Mouse (Mus musculus): ENCODE results near the gene Rpl13a. TPM values are rescaled to one million over a fixed set of nuclear protein-coding genes. Genes with fewer than 3 reads are reported as not detected.

The Rpl13a gene
- polyA plus RNA-seq, 1 experiment from 2014 or later, result 1,305 TPM

DNA sequence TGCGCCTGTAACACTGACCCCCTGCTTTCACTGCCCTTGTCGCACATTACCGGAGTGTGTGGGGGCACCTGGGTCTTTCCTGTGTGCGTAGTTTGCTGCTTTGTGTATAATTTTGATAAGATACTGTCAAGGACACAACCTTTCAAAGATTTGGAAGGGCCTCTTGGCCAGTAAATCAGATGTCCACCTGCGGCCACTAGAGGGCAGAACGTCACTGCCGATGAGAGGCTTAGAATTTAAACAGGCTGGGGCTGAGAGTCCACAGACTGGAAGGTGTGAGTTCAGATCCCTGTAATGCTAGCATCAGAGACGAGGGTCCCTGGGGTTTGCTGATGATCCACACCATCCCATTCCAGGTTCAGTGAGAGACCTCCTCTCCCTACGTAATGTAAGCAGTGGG lies 50.0 kb downstream of the Rpl13a start:
- H3K4me2 ChIP-seq (replicated peaks), result no peak overlapping the region
- H3K4me3 ChIP-seq, result no peak overlapping the region
- 43% methylated on average over 9 of the region's 9 CpGs for WGBS
- no peak overlapping the region for H3K27ac ChIP-seq
- peaks cover 61% of the 10 kb centered on the region for H3K36me3 ChIP-seq
- H3K9me3 ChIP-seq, result 0 out of 2 replicates have a peak, but pooled peaks cover 3% of the 10 kb centered on the region
- no peak for ATAC-seq (ENCODE audit: low FRiP score, low read depth)
- no peak overlapping the region for H3K9ac ChIP-seq
- H3K4me1 ChIP-seq, result peaks cover 9% of the 10 kb centered on the region; the same call in 1 of the 2 replicates
- H3K27me3 ChIP-seq, result no peaks in the 10 kb centered on the region

DNA sequence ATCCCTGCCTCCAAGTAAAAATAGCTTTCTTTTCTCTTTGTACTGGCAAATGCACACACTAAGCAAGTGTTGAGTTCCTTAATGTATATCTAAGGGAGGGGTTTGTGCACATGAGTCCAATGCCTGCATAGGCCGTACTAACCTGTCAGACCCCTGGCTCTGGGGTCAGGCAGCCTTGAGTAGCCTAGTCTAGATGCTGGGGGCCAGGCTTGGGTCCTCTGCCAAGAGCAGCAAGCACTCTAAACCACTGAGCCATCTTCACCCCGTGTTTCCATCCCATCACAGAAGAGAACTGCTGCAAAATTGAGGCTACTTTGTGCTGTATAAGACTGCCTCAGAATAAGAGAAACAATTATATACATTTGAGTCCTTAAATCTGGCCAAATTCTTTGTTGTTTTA lies 50.7 kb downstream of the Rpl13a start:
- no peak for ATAC-seq (ENCODE audit: low FRiP score, low read depth)
- Histone ChIP-seq H3K4me2 (replicated peaks) (no peak overlapping the region), H3K36me3 (peaks cover 58% of the 10 kb centered on the region), H3K27ac (no peak overlapping the region), H3K4me3 (no peak overlapping the region), H3K9ac (no peak overlapping the region), H3K27me3 (no peaks in the 10 kb centered on the region), H3K9me3 (0 out of 2 replicates have a peak, but pooled peaks cover 3% of the 10 kb centered on the region), H3K4me1 (peaks cover 5% of the 10 kb centered on the region; the same call in 1 of the 2 replicates)
- 92% methylated on average over 2 of the region's 2 CpGs for WGBS

DNA sequence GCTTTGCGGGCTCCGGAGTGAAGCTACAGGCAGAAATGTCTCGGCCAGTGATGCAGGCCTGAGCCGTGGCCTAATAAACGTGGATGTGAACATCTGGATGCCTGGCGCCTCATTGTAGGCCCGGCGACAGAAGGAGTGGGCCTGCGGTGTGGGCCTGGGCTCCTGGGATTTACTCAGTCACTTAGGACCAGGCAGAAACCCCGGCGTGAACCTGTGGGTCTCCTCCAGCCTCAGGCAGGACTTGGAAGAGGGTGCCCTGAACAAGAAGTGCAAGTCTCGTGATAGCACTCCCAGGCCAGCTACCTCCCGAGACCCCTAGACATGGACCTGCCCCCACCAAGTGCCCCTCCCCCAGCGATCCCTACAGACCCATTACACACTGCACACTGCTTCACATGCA lies 51.2 kb downstream of the Rpl13a start:
- Histone ChIP-seq H3K9me3 (0 out of 2 replicates have a peak, but pooled peaks cover 3% of the 10 kb centered on the region), H3K27me3 (no peaks in the 10 kb centered on the region), H3K9ac (no peak overlapping the region), H3K36me3 (peaks cover 53% of the 10 kb centered on the region), H3K27ac (no peak overlapping the region), H3K4me1 (no peaks in the 10 kb centered on the region; the same call in 1 of the 2 replicates), H3K4me3 (no peak overlapping the region), H3K4me2 (replicated peaks) (no peak overlapping the region)
- no peak for ATAC-seq (ENCODE audit: low FRiP score, low read depth)
- WGBS, result 78% methylated on average over 14 of the region's 14 CpGs

GRCm38 (mm10) chr7:45076501-45076900 lies 52.1 kb downstream of the Rpl13a start:
- H3K36me3 ChIP-seq, result peaks cover 51% of the 10 kb centered on the region
- 85% methylated on average over 30 of the region's 30 CpGs for WGBS
- H3K27ac ChIP-seq, result no peak overlapping the region
- H3K4me3 ChIP-seq, result no peak overlapping the region
- H3K4me2 ChIP-seq (replicated peaks), result no peak overlapping the region
- H3K9me3 ChIP-seq, result 0 out of 2 replicates have a peak, but pooled peaks cover 3% of the 10 kb centered on the region
- no peak for ATAC-seq (ENCODE audit: low FRiP score, low read depth)
- H3K27me3 ChIP-seq, result no peaks in the 10 kb centered on the region
- H3K9ac ChIP-seq, result no peak overlapping the region
- no peaks in the 10 kb centered on the region; the same call in 1 of the 2 replicates for H3K4me1 ChIP-seq

MicroRNAs encoded within 50 kb of the gene (microRNA counts, 519-probe panel; counts per million panel counts)
- 1,812 counts per million, percentile 21 among the panel's probes with 10 or more counts for microRNA mmu-miR-150

Small RNA genes lying within 50 kb of the gene (microRNA-seq; reads per million reads assigned to microRNA genes)
- gene Mir150, result 5.9 reads per million, percentile 20 among the genes with 10 or more reads in this experiment
- 14.6 reads per million, percentile 31 among the genes with 10 or more reads in this experiment for gene Mir5121
- gene Mir7055, result not detected

Other genes with a start within 250 kb of the Rpl13a start
- 118 and 119 TPM in 2 replicates for gene Med25, start 236.0 kb downstream of the Rpl13a start, polyA plus RNA-seq (2015; fragmentation: Nextera tagmentation; extraction: Ambion mirVana)
- gene Fuz, start 232.7 kb downstream of the Rpl13a start, polyA plus RNA-seq (2015; fragmentation: Nextera tagmentation; extraction: Ambion mirVana), result 23.0 and 25.8 TPM in 2 replicates
- gene Ap2a1, start 199.3 kb downstream of the Rpl13a start, polyA plus RNA-seq (2015; fragmentation: Nextera tagmentation; extraction: Ambion mirVana), result 76.1 and 81.6 TPM in 2 replicates
- 0.23 and 0.25 TPM in 2 replicates for gene Tsks, start 185.6 kb downstream of the Rpl13a start, polyA plus RNA-seq (2015; fragmentation: Nextera tagmentation; extraction: Ambion mirVana)
- gene Cpt1c, start 153.9 kb downstream of the Rpl13a start, polyA plus RNA-seq (2015; fragmentation: Nextera tagmentation; extraction: Ambion mirVana), result 33.9 and 35.0 TPM in 2 replicates
- 670 and 703 TPM in 2 replicates for gene Prmt1, start 142.2 kb downstream of the Rpl13a start, polyA plus RNA-seq (2015; fragmentation: Nextera tagmentation; extraction: Ambion mirVana)
- gene Irf3, start 131.1 kb downstream of the Rpl13a start, polyA plus RNA-seq (2015; fragmentation: Nextera tagmentation; extraction: Ambion mirVana), result 94.6 and 96.8 TPM in 2 replicates
- gene Bcl2l12, start 130.0 kb downstream of the Rpl13a start, polyA plus RNA-seq (2015; fragmentation: Nextera tagmentation; extraction: Ambion mirVana), result 77.3 and 78.4 TPM in 2 replicates
- 38.6 and 40.7 TPM in 2 replicates for gene Scaf1, start 112.4 kb downstream of the Rpl13a start, polyA plus RNA-seq (2015; fragmentation: Nextera tagmentation; extraction: Ambion mirVana)
- gene Rras, start 110.8 kb downstream of the Rpl13a start, polyA plus RNA-seq (2015; fragmentation: Nextera tagmentation; extraction: Ambion mirVana), result 27.5 and 29.1 TPM in 2 replicates
- gene Prr12, start 75.9 kb downstream of the Rpl13a start, polyA plus RNA-seq (2015; fragmentation: Nextera tagmentation; extraction: Ambion mirVana), result 14.5 and 15.3 TPM in 2 replicates
- gene Nosip, start 66.3 kb downstream of the Rpl13a start, polyA plus RNA-seq (2015; fragmentation: Nextera tagmentation; extraction: Ambion mirVana), result 71.2 and 71.4 TPM in 2 replicates
- gene Prrg2, start 66.1 kb downstream of the Rpl13a start, polyA plus RNA-seq (2015; fragmentation: Nextera tagmentation; extraction: Ambion mirVana), result 22.3 and 24.5 TPM in 2 replicates
- 462 and 483 TPM in 2 replicates for gene Rcn3, start 36.5 kb downstream of the Rpl13a start, polyA plus RNA-seq (2015; fragmentation: Nextera tagmentation; extraction: Ambion mirVana)
- gene Fcgrt, start 24.9 kb downstream of the Rpl13a start, polyA plus RNA-seq (2015; fragmentation: Nextera tagmentation; extraction: Ambion mirVana), result 44.0 and 45.4 TPM in 2 replicates
- 1,512 and 1,535 TPM in 2 replicates for gene Rps11, start 4.3 kb downstream of the Rpl13a start, polyA plus RNA-seq (2015; fragmentation: Nextera tagmentation; extraction: Ambion mirVana)
- gene Gm45713, start 7.5 kb upstream of the Rpl13a start, polyA plus RNA-seq (2015; fragmentation: Nextera tagmentation; extraction: Ambion mirVana), result 0.60 and 0.75 TPM in 2 replicates
- gene Flt3l, start 7.7 kb upstream of the Rpl13a start, polyA plus RNA-seq (2015; fragmentation: Nextera tagmentation; extraction: Ambion mirVana), result 1.0 and 1.2 TPM in 2 replicates
- 86.9 and 87.1 TPM in 2 replicates for gene Pih1d1, start 25.5 kb upstream of the Rpl13a start, polyA plus RNA-seq (2015; fragmentation: Nextera tagmentation; extraction: Ambion mirVana)
- 45.1 and 46.4 TPM in 2 replicates for gene Aldh16a1, start 25.8 kb upstream of the Rpl13a start, polyA plus RNA-seq (2015; fragmentation: Nextera tagmentation; extraction: Ambion mirVana)
- 0.19 and 0.23 TPM in 2 replicates for gene Slc17a7, start 35.2 kb upstream of the Rpl13a start, polyA plus RNA-seq (2015; fragmentation: Nextera tagmentation; extraction: Ambion mirVana)
- not detected in 2 replicates for gene Gfy, start 50.8 kb upstream of the Rpl13a start, polyA plus RNA-seq (2015; fragmentation: Nextera tagmentation; extraction: Ambion mirVana)
- not detected in 2 replicates for gene Pth2, start 52.2 kb upstream of the Rpl13a start, polyA plus RNA-seq (2015; fragmentation: Nextera tagmentation; extraction: Ambion mirVana)
- 0.93 and 1.4 TPM in 2 replicates for gene Ccdc155, start 76.1 kb upstream of the Rpl13a start, polyA plus RNA-seq (2015; fragmentation: Nextera tagmentation; extraction: Ambion mirVana)
- 1.3 and 1.4 TPM in 2 replicates for gene Dkkl1, start 83.4 kb upstream of the Rpl13a start, polyA plus RNA-seq (2015; fragmentation: Nextera tagmentation; extraction: Ambion mirVana)
- gene Tead2, start 87.0 kb upstream of the Rpl13a start, polyA plus RNA-seq (2015; fragmentation: Nextera tagmentation; extraction: Ambion mirVana), result 259 and 263 TPM in 2 replicates
- 1.3 and 2.1 TPM in 2 replicates for gene Cd37, start 110.4 kb upstream of the Rpl13a start, polyA plus RNA-seq (2015; fragmentation: Nextera tagmentation; extraction: Ambion mirVana)
- 0.28 and 0.43 TPM in 2 replicates for gene Slc6a16, start 112.3 kb upstream of the Rpl13a start, polyA plus RNA-seq (2015; fragmentation: Nextera tagmentation; extraction: Ambion mirVana)
- not detected in 2 replicates for gene Slc6a21, start 148.8 kb upstream of the Rpl13a start, polyA plus RNA-seq (2015; fragmentation: Nextera tagmentation; extraction: Ambion mirVana)
- gene Trpm4, start 205.0 kb upstream of the Rpl13a start, polyA plus RNA-seq (2015; fragmentation: Nextera tagmentation; extraction: Ambion mirVana), result 15.8 and 19.6 TPM in 2 replicates
- gene Hrc, start 206.5 kb upstream of the Rpl13a start, polyA plus RNA-seq (2015; fragmentation: Nextera tagmentation; extraction: Ambion mirVana), result 3.9 and 4.3 TPM in 2 replicates
- 5.2 and 6.9 TPM in 2 replicates for gene Ppfia3, start 238.3 kb upstream of the Rpl13a start, polyA plus RNA-seq (2015; fragmentation: Nextera tagmentation; extraction: Ambion mirVana)
- gene Lin7b, start 241.8 kb upstream of the Rpl13a start, polyA plus RNA-seq (2015; fragmentation: Nextera tagmentation; extraction: Ambion mirVana), result 1.4 and 2.5 TPM in 2 replicates